Mouse (Mus musculus): ENCODE results near the gene Serbp1. TPM values are rescaled to one million over a fixed set of nuclear protein-coding genes. Genes with fewer than 3 reads are reported as not detected.

Gene Serbp1
- 1,124 and 1,129 TPM in 2 replicates for polyA plus RNA-seq (2012; ENCODE audit: low replicate concordance)

DNA sequence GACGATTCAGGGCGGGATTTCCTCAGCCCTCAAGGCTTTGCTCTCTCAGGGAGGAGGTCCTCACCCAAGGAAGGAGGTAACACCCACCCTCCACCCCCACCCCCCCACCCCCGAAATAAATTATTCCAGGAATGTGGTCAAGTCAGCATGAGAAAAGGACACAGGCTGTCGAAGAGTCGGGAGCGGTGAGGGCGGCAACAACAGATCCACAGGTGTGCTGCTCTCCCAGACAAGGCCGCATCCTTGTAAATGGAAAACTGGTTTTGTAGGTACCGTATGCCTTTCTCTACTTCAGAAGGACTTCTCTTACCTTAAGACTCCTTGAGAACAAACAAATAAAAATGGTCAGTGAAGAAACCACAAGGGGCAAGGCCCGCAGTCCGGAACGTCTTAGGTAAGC lies at the start of gene Serbp1:
Gene Serbp1 (plus strand): TSS at position 200 of the 400 bp plus-strand sequence.

Other genes with a start within 250 kb of the Serbp1 start
- gene Gadd45a, start 200.7 kb upstream of the Serbp1 start, polyA plus RNA-seq (2012; ENCODE audit: low replicate concordance): 65.3 and 159 TPM in 2 replicates
- gene Il12rb2, start 138.0 kb downstream of the Serbp1 start, polyA plus RNA-seq (2012; ENCODE audit: low replicate concordance): 0.10 and 0.11 TPM in 2 replicates

Data from leukemia stem cell, adult 10-12 weeks (primary cell).